Mouse (Mus musculus): Measurements from ENCODE around the gene Rgs3. TPM values are rescaled to one million over a fixed set of nuclear protein-coding genes. Genes with fewer than 3 reads are reported as not detected.

The Rgs3 gene
- polyA plus RNA-seq (2015; fragmentation: Nextera tagmentation; extraction: Ambion mirVana): 62.2 and 64.8 TPM in 2 replicates

- peaks cover 64% of the 10 kb centered on the region for H3K27me3 ChIP-seq (replicated peaks)
- no peak within 1 kb of the TSS for H3K4me2 ChIP-seq
- no peak within 1 kb of the TSS for H3K27ac ChIP-seq (replicated peaks)
- H3K4me1 ChIP-seq: peaks cover 24% of the 10 kb centered on the region
- no peaks in the 10 kb centered on the region for H3K36me3 ChIP-seq
- H3K9me3 ChIP-seq: no peaks in the 10 kb centered on the region
- no peak within 1 kb of the TSS for H3K4me3 ChIP-seq
- H3K9ac ChIP-seq: no peak within 1 kb of the TSS
- 43% methylated on average over 6 of the region's 6 CpGs for WGBS
- no peak for ATAC-seq (ENCODE audit: extremely low read depth, insufficient number of reproducible peaks, low FRiP score, low TSS enrichment)
These were observed at the start of gene Rgs3 for GRCm38 (mm10) chr4:62559797-62560329. Rgs3 (plus strand) TSS chr4:62559847.

- Histone ChIP-seq H3K27me3 (replicated peaks) (no peaks in the 10 kb centered on the region), H3K4me2 (no peak overlapping the region), H3K36me3 (peaks cover 72% of the 10 kb centered on the region), H3K27ac (replicated peaks) (no peak overlapping the region), H3K9me3 (no peaks in the 10 kb centered on the region), H3K9ac (no peak overlapping the region), H3K4me3 (no peak overlapping the region), H3K4me1 (peaks cover 10% of the 10 kb centered on the region)
- WGBS: 87% methylated on average over 11 of the region's 11 CpGs
- no peak for ATAC-seq (ENCODE audit: extremely low read depth, insufficient number of reproducible peaks, low FRiP score, low TSS enrichment)
These were observed 49.7 kb upstream of the Rgs3 start for GRCm38 (mm10) chr4:62509946-62510345.

DNA sequence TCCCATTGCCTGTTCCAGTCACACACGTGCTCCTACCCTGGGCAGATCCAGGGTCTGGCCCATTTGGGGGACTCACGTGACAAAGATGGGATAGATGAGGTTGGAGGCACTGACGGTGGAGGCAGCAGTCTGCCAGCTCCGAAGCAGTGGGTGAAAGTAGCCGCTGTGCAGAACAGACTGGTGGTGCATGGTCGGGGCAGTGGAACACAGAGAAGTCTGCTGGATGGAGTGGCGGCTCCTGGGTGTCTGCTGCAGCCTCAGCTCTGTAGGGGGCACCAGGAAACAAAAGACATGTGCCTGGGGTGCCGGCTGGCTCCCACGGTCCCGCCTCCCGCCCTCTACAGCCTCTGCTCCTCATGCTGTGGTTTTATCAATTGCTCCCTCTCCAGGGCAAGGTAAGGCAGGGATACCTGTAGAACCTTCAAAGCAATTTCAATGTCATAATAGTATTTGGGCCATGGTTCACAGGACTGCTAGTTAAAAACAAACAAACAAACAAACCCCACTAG is 45.6 kb upstream of the Rgs3 start:
- WGBS: 52% methylated on average over 11 of the region's 11 CpGs
- H3K9me3 ChIP-seq: no peaks in the 10 kb centered on the region
- H3K27me3 ChIP-seq (replicated peaks): no peaks in the 10 kb centered on the region
- ATAC-seq (ENCODE audit: extremely low read depth, insufficient number of reproducible peaks, low FRiP score, low TSS enrichment): no peak
- H3K36me3 ChIP-seq: peaks cover 50% of the 10 kb centered on the region
- H3K4me1 ChIP-seq: peaks cover 51% of the 10 kb centered on the region
- no peak overlapping the region for H3K27ac ChIP-seq (replicated peaks)
- no peak overlapping the region for H3K4me2 ChIP-seq
- 0 out of 2 replicates have a peak overlapping the region, but pooled peaks have one; percentile 24 for H3K9ac ChIP-seq
- H3K4me3 ChIP-seq: no peak overlapping the region

DNA sequence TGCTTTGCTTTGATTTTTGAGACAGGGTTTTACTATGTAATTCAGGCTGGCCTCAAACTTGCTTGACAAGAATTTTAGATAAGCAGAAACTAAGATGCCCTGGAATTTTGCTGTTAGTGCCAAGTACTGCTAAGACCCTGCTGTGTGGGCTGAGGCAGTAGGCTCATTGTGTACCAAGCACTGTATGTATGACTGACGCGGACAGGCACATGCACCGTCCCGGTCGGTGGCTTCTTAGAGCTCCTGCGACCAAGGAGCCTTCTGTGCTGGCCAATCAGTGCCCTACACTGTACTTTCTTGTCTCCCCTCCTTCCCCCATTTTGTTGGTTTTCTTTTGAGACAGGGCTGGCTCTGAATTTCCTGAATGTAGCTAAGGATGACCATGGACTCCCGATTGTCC is 44.7 kb upstream of the Rgs3 start:
- peak overlapping the region; percentile 78 for H3K4me2 ChIP-seq
- peak overlapping the region; percentile 67; the same call in 1 of the 2 replicates for H3K9ac ChIP-seq
- H3K36me3 ChIP-seq: peaks cover 41% of the 10 kb centered on the region
- peak overlapping the region; percentile 85 for H3K27ac ChIP-seq (replicated peaks)
- no peaks in the 10 kb centered on the region for H3K27me3 ChIP-seq (replicated peaks)
- ATAC-seq (ENCODE audit: extremely low read depth, insufficient number of reproducible peaks, low FRiP score, low TSS enrichment): no peak
- H3K9me3 ChIP-seq: no peaks in the 10 kb centered on the region
- peaks cover 53% of the 10 kb centered on the region for H3K4me1 ChIP-seq
- H3K4me3 ChIP-seq: peak overlapping the region; percentile 27; the same call in 1 of the 2 replicates
- WGBS: 68% methylated on average over 7 of the region's 7 CpGs

DNA sequence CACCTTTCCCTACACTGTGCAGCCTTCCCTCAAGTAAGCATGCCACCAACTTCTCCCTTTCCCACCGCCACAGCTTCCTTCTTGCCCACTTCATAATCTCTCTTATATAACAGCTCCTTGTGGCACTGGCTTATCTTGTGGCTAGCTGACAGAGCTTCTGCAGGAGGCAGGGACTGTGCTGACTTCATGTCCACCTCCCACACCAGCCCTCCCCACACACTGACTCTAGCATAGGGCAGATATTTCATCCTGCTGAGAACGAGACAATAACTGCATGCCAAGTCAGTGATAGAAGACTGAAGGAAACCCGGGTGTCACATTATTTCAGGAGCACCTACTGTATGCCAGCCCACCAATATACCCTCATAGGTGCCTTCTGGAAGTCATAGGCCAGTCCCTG is 44.2 kb upstream of the Rgs3 start:
- Histone ChIP-seq H3K27ac (replicated peaks) (peak overlapping the region; percentile 85), H3K27me3 (replicated peaks) (no peaks in the 10 kb centered on the region), H3K4me3 (peak overlapping the region; percentile 27), H3K9me3 (no peaks in the 10 kb centered on the region), H3K36me3 (peaks cover 36% of the 10 kb centered on the region), H3K4me2 (peak overlapping the region; percentile 78), H3K9ac (peak overlapping the region; percentile 67), H3K4me1 (peaks cover 55% of the 10 kb centered on the region)
- no peak for ATAC-seq (ENCODE audit: extremely low read depth, insufficient number of reproducible peaks, low FRiP score, low TSS enrichment)
- whole genome bisulfite sequencing: 35% methylated on average over 3 of the region's 3 CpGs

- Histone ChIP-seq H3K9ac (peak overlapping the region; percentile 67), H3K4me3 (peak overlapping the region; percentile 27), H3K4me2 (peak overlapping the region; percentile 78), H3K27me3 (replicated peaks) (no peaks in the 10 kb centered on the region), H3K27ac (replicated peaks) (peak overlapping the region; percentile 85), H3K9me3 (no peaks in the 10 kb centered on the region), H3K4me1 (peaks cover 57% of the 10 kb centered on the region), H3K36me3 (peaks cover 30% of the 10 kb centered on the region)
- ATAC-seq (ENCODE audit: extremely low read depth, insufficient number of reproducible peaks, low FRiP score, low TSS enrichment): no peak
- 25% methylated on average over 2 of the region's 2 CpGs for WGBS
These were observed 43.6 kb upstream of the Rgs3 start for GRCm38 (mm10) chr4:62516079-62516478.

- H3K9ac ChIP-seq: peak overlapping the region; percentile 67
- no peaks in the 10 kb centered on the region for H3K9me3 ChIP-seq
- WGBS: 52% methylated on average over 1 of the region's 1 CpGs
- peak overlapping the region; percentile 27 for H3K4me3 ChIP-seq
- peak overlapping the region; percentile 78 for H3K4me2 ChIP-seq
- no peaks in the 10 kb centered on the region for H3K27me3 ChIP-seq (replicated peaks)
- H3K27ac ChIP-seq (replicated peaks): peak overlapping the region; percentile 85
- H3K4me1 ChIP-seq: peaks cover 57% of the 10 kb centered on the region
- ATAC-seq (ENCODE audit: extremely low read depth, insufficient number of reproducible peaks, low FRiP score, low TSS enrichment): no peak
- H3K36me3 ChIP-seq: peaks cover 27% of the 10 kb centered on the region
These were observed 43.1 kb upstream of the Rgs3 start for GRCm38 (mm10) chr4:62516579-62516978.

GRCm38 (mm10) chr4:62517046-62517445 is 42.6 kb upstream of the Rgs3 start:
- peak overlapping the region; percentile 78 for H3K4me2 ChIP-seq
- peaks cover 57% of the 10 kb centered on the region for H3K4me1 ChIP-seq
- H3K4me3 ChIP-seq: peak overlapping the region; percentile 27; the same call in 1 of the 2 replicates
- H3K9me3 ChIP-seq: no peaks in the 10 kb centered on the region
- H3K36me3 ChIP-seq: peaks cover 25% of the 10 kb centered on the region
- H3K27me3 ChIP-seq (replicated peaks): no peaks in the 10 kb centered on the region
- no peak for ATAC-seq (ENCODE audit: extremely low read depth, insufficient number of reproducible peaks, low FRiP score, low TSS enrichment)
- peak overlapping the region; percentile 85 for H3K27ac ChIP-seq (replicated peaks)
- WGBS: 70% methylated on average over 8 of the region's 8 CpGs
- 0 out of 2 replicates have a peak overlapping the region, but pooled peaks have one; percentile 1 for H3K9ac ChIP-seq

GRCm38 (mm10) chr4:62517538-62518415 is 41.9 kb upstream of the Rgs3 start:
- H3K4me2 ChIP-seq: peak overlapping the region; percentile 78
- H3K4me3 ChIP-seq: peak overlapping the region; percentile 68
- H3K9me3 ChIP-seq: no peaks in the 10 kb centered on the region
- no peak for ATAC-seq (ENCODE audit: extremely low read depth, insufficient number of reproducible peaks, low FRiP score, low TSS enrichment)
- 70% methylated on average over 10 of the region's 10 CpGs for WGBS
- peaks cover 25% of the 10 kb centered on the region for H3K36me3 ChIP-seq
- peak overlapping the region; percentile 76 for H3K9ac ChIP-seq
- H3K4me1 ChIP-seq: peaks cover 57% of the 10 kb centered on the region
- H3K27ac ChIP-seq (replicated peaks): peak overlapping the region; percentile 85
- no peaks in the 10 kb centered on the region for H3K27me3 ChIP-seq (replicated peaks)

DNA sequence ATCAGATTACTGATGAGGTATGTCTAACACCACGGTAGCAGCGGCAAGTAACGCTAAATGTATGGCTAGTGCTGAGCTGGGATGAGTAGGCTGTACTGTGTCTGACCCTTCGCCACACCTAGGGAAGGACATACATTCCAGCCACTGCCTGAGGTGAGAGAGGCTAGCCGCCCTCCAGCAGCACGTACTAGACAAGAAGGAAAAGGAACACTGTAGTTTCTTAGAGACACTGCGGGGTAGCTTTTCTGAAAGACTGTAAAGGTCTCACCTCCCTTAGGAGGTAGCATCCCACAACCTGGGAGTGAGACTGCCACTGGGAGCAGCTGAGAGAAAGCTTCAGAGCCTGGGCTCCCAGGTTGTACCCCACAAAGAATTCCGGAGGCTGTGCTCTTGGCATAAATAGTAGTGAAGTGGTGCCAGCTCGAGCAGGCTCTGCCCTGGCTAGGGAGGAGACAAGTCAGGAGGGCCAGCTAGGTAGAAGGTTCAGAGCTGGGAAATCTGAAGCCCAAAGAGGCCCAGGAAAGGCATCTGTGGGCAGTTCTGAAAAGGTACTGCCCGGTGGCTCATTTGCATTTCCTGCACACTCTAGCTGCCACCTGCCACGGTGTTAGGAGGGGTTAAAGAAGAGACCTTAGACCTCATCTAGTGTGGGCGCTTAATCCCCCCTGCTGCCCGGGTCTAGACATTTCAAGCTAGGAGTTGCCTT is 41.1 kb upstream of the Rgs3 start:
- peaks cover 25% of the 10 kb centered on the region for H3K36me3 ChIP-seq
- H3K9ac ChIP-seq: peak overlapping the region; percentile 76
- no peaks in the 10 kb centered on the region for H3K27me3 ChIP-seq (replicated peaks)
- no peak for ATAC-seq (ENCODE audit: extremely low read depth, insufficient number of reproducible peaks, low FRiP score, low TSS enrichment)
- H3K4me1 ChIP-seq: peaks cover 59% of the 10 kb centered on the region
- H3K27ac ChIP-seq (replicated peaks): peak overlapping the region; percentile 85
- WGBS: 34% methylated on average over 13 of the region's 13 CpGs
- H3K4me2 ChIP-seq: peak overlapping the region; percentile 78
- no peaks in the 10 kb centered on the region for H3K9me3 ChIP-seq
- H3K4me3 ChIP-seq: peak overlapping the region; percentile 68
